ENCODE assay signal across 14 mouse cellular contexts in genomic region chr4:41556311-41556953, GRCm38 (mm10). TPM values are rescaled to one million over a fixed set of nuclear protein-coding genes. Genes with fewer than 3 reads are reported as not detected.
A peak's percentile ranks its signal among the peaks of the same experiment; 100 is the strongest.
DNase-seq lines count a peak whose midpoint lies in the region; ATAC-seq lines count a peak whose summit lies in the region.
"Had no signal": no experiment of that assay in that cellular context is flagged by ENCODE, and none has a peak within 500 bp of the region (broad histone marks: within the 10 kb centered on the region; RNA-seq: fewer than 3 reads in every experiment).

No protein-coding gene starts in this region.

- H3K9ac ChIP-seq in forebrain, embryonic 16.5 days (replicated peaks; ENCODE audit: low read depth, low read length) = no peak overlapping the region
- H3K9ac ChIP-seq in forebrain, embryonic 13.5 days = no peak overlapping the region
- no peak overlapping the region for H3K9ac ChIP-seq in hindbrain, embryonic 15.5 days
- no peak overlapping the region for H3K9ac ChIP-seq in hindbrain, embryonic 11.5 days (ENCODE audit: low read depth, low read length)
- H3K9ac ChIP-seq in neural tube, embryonic 13.5 days = 0 out of 2 replicates have a peak overlapping the region, but pooled peaks have one; percentile 17
- no peak overlapping the region for H3K9ac ChIP-seq in midbrain, embryonic 16.5 days (ENCODE audit: low read depth, low read length)
- H3K9ac ChIP-seq: liver, embryonic 12.5 days had no signal

- H3K4me3 ChIP-seq in forebrain, embryonic 16.5 days (replicated peaks; ENCODE audit: low read length) = no peak overlapping the region
- H3K4me3 ChIP-seq in forebrain, embryonic 13.5 days = no peak overlapping the region
- H3K4me3 ChIP-seq in hindbrain, embryonic 15.5 days = no peak overlapping the region
- no peak overlapping the region for H3K4me3 ChIP-seq in hindbrain, embryonic 11.5 days (ENCODE audit: low read depth, low read length)
- no peak overlapping the region for H3K4me3 ChIP-seq in neural tube, embryonic 13.5 days
- no peak overlapping the region for H3K4me3 ChIP-seq in midbrain, embryonic 16.5 days (ENCODE audit: low read depth, low read length)
- H3K4me3 ChIP-seq: liver, embryonic 12.5 days had no signal

- peak; percentile 29; the same call in 1 of the 2 replicates for ATAC-seq in forebrain, embryonic 16.5 days
- ATAC-seq in forebrain, embryonic 13.5 days = no peak
- ATAC-seq in hindbrain, embryonic 15.5 days (ENCODE audit: low FRiP score, low read depth) = peak; percentile 21; the same call in 1 of the 2 replicates
- ATAC-seq in hindbrain, embryonic 11.5 days (ENCODE audit: low FRiP score) = no peak
- no peak for ATAC-seq in neural tube, embryonic 13.5 days (ENCODE audit: low read depth)
- peak; percentile 77 for ATAC-seq in midbrain, embryonic 16.5 days
- ATAC-seq: liver, embryonic 12.5 days had no signal

- no peak overlapping the region for H3K4me2 ChIP-seq in forebrain, embryonic 16.5 days (ENCODE audit: low read length)
- no peak overlapping the region for H3K4me2 ChIP-seq in forebrain, embryonic 13.5 days
- no peak overlapping the region for H3K4me2 ChIP-seq in hindbrain, embryonic 15.5 days
- no peak overlapping the region for H3K4me2 ChIP-seq in hindbrain, embryonic 11.5 days (replicated peaks; ENCODE audit: low read depth, low read length)
- no peak overlapping the region for H3K4me2 ChIP-seq in neural tube, embryonic 13.5 days
- no peak overlapping the region for H3K4me2 ChIP-seq in midbrain, embryonic 16.5 days (ENCODE audit: low read length)
- H3K4me2 ChIP-seq: liver, embryonic 12.5 days had no signal

- DNase-seq in hindbrain, embryonic 11.5 days (ENCODE audit: low spot score) = no peak
- DNase-seq in neural tube, embryonic 10.5 days (ENCODE audit: extremely low spot score, low spot score) = no peak
- no peak for DNase-seq in urinary bladder, postnatal 25 days (ENCODE audit: low spot score)
- DNase-seq: adrenal gland, postnatal 14 days; cerebellum, adult 9-10 months; heart, adult 18-20 months; lung, postnatal 14 days; right cerebral cortex, postnatal 14 days had no signal

- 61% methylated on average over 5 of the region's 5 CpGs for WGBS in forebrain, embryonic 16.5 days
- WGBS in forebrain, embryonic 13.5 days = 65% methylated on average over 5 of the region's 5 CpGs
- 42% methylated on average over 5 of the region's 5 CpGs for WGBS in hindbrain, embryonic 15.5 days
- WGBS in hindbrain, embryonic 11.5 days = 45% methylated on average over 5 of the region's 5 CpGs
- 44% methylated on average over 5 of the region's 5 CpGs for WGBS in neural tube, embryonic 13.5 days
- 45% methylated on average over 5 of the region's 5 CpGs for WGBS in midbrain, embryonic 16.5 days

- no peak overlapping the region for H3K27ac ChIP-seq in forebrain, embryonic 16.5 days (ENCODE audit: low read length)
- H3K27ac ChIP-seq in forebrain, embryonic 13.5 days = no peak overlapping the region
- H3K27ac ChIP-seq in hindbrain, embryonic 15.5 days (replicated peaks) = no peak overlapping the region; the same call in 1 of the 2 replicates
- H3K27ac ChIP-seq in hindbrain, embryonic 11.5 days (ENCODE audit: low read depth, low read length) = no peak overlapping the region
- H3K27ac ChIP-seq in neural tube, embryonic 13.5 days (replicated peaks) = peak overlapping the region; percentile 33
- H3K27ac ChIP-seq in midbrain, embryonic 16.5 days (ENCODE audit: low read length) = peak overlapping the region; percentile 40
- H3K27ac ChIP-seq: liver, embryonic 12.5 days had no signal

- H3K27me3 ChIP-seq in forebrain, embryonic 16.5 days (replicated peaks; ENCODE audit: control insufficient read depth, insufficient read depth, low read length) = no peaks in the 10 kb centered on the region
- no peaks in the 10 kb centered on the region for H3K27me3 ChIP-seq in forebrain, embryonic 13.5 days
- H3K27me3 ChIP-seq in hindbrain, embryonic 15.5 days = no peaks in the 10 kb centered on the region
- no peaks in the 10 kb centered on the region for H3K27me3 ChIP-seq in hindbrain, embryonic 11.5 days (ENCODE audit: control insufficient read depth, insufficient read depth, low read length)
- no peaks in the 10 kb centered on the region for H3K27me3 ChIP-seq in neural tube, embryonic 13.5 days
- H3K27me3 ChIP-seq in midbrain, embryonic 16.5 days (ENCODE audit: control insufficient read depth, insufficient read depth, low read depth, low read length) = no peaks in the 10 kb centered on the region
- H3K27me3 ChIP-seq: liver, embryonic 12.5 days had no signal

- no peaks in the 10 kb centered on the region for H3K9me3 ChIP-seq in forebrain, embryonic 16.5 days (ENCODE audit: control insufficient read depth, low read length)
- no peaks in the 10 kb centered on the region for H3K9me3 ChIP-seq in forebrain, embryonic 13.5 days (replicated peaks)
- no peaks in the 10 kb centered on the region for H3K9me3 ChIP-seq in hindbrain, embryonic 15.5 days
- H3K9me3 ChIP-seq in hindbrain, embryonic 11.5 days (ENCODE audit: control insufficient read depth, low read length) = no peaks in the 10 kb centered on the region
- no peaks in the 10 kb centered on the region for H3K9me3 ChIP-seq in neural tube, embryonic 13.5 days
- H3K9me3 ChIP-seq in midbrain, embryonic 16.5 days (replicated peaks; ENCODE audit: control insufficient read depth, low read length, poor library complexity, severe bottlenecking) = no peaks in the 10 kb centered on the region
- H3K9me3 ChIP-seq: liver, embryonic 12.5 days had no signal

- H3K4me1 ChIP-seq in forebrain, embryonic 16.5 days (replicated peaks; ENCODE audit: control insufficient read depth, insufficient read depth, low read length) = peaks cover 17% of the 10 kb centered on the region
- peaks cover 19% of the 10 kb centered on the region for H3K4me1 ChIP-seq in forebrain, embryonic 13.5 days
- H3K4me1 ChIP-seq in hindbrain, embryonic 15.5 days (replicated peaks) = peaks cover 28% of the 10 kb centered on the region
- H3K4me1 ChIP-seq in hindbrain, embryonic 11.5 days (replicated peaks; ENCODE audit: control insufficient read depth, insufficient read depth, low read length) = no peaks in the 10 kb centered on the region
- peaks cover 57% of the 10 kb centered on the region for H3K4me1 ChIP-seq in neural tube, embryonic 13.5 days (replicated peaks)
- H3K4me1 ChIP-seq in midbrain, embryonic 16.5 days (ENCODE audit: control insufficient read depth, insufficient read depth, low read length) = peaks cover 14% of the 10 kb centered on the region

- no peaks in the 10 kb centered on the region for H3K36me3 ChIP-seq in forebrain, embryonic 16.5 days (ENCODE audit: control insufficient read depth, insufficient read depth)
- no peaks in the 10 kb centered on the region for H3K36me3 ChIP-seq in forebrain, embryonic 13.5 days (ENCODE audit: poor library complexity, severe bottlenecking)
- no peaks in the 10 kb centered on the region for H3K36me3 ChIP-seq in hindbrain, embryonic 15.5 days
- no peaks in the 10 kb centered on the region for H3K36me3 ChIP-seq in hindbrain, embryonic 11.5 days (ENCODE audit: control insufficient read depth, insufficient read depth, low read length)
- H3K36me3 ChIP-seq in neural tube, embryonic 13.5 days = no peaks in the 10 kb centered on the region
- H3K36me3 ChIP-seq in midbrain, embryonic 16.5 days (ENCODE audit: control insufficient read depth, insufficient read depth, low read length) = no peaks in the 10 kb centered on the region
- H3K36me3 ChIP-seq: liver, embryonic 12.5 days had no signal

RNA-seq across cellular contexts. Expression of gene Fam219a, which starts 12.9 kb away (rescaled TPM):
- 13.7 and 14.2 TPM in 2 replicates for polyA plus RNA-seq in forebrain, embryonic 16.5 days (2015; fragmentation: Nextera tagmentation; extraction: Ambion mirVana)
- 8.0 and 10.8 TPM in 2 replicates for polyA plus RNA-seq in forebrain, embryonic 13.5 days (2015; fragmentation: Nextera tagmentation; extraction: Ambion mirVana)
- polyA plus RNA-seq in hindbrain, embryonic 15.5 days (2015; fragmentation: Nextera tagmentation; extraction: Ambion mirVana) = 17.6 and 19.0 TPM in 2 replicates
- 11.8 and 17.6 TPM in 2 replicates for polyA plus RNA-seq in hindbrain, embryonic 11.5 days (2014; fragmentation: Nextera tagmentation; extraction: Ambion mirVana)
- 14.7 and 18.8 TPM in 2 replicates for polyA plus RNA-seq in neural tube, embryonic 13.5 days (2015; fragmentation: Nextera tagmentation; extraction: Ambion mirVana)
- polyA plus RNA-seq in midbrain, embryonic 16.5 days (2015; fragmentation: Nextera tagmentation; extraction: Ambion mirVana) = 16.4 and 21.7 TPM in 2 replicates

RNA-seq across cellular contexts. Expression of gene Dnaic1, which starts 13.1 kb away (rescaled TPM):
- polyA plus RNA-seq in forebrain, embryonic 16.5 days (2015; fragmentation: Nextera tagmentation; extraction: Ambion mirVana) = 1.2 and 1.7 TPM in 2 replicates
- 1.0 and 2.2 TPM in 2 replicates for polyA plus RNA-seq in forebrain, embryonic 13.5 days (2015; fragmentation: Nextera tagmentation; extraction: Ambion mirVana)
- 2.0 and 2.6 TPM in 2 replicates for polyA plus RNA-seq in hindbrain, embryonic 15.5 days (2015; fragmentation: Nextera tagmentation; extraction: Ambion mirVana)
- 2.9 and 3.2 TPM in 2 replicates for polyA plus RNA-seq in hindbrain, embryonic 11.5 days (2014; fragmentation: Nextera tagmentation; extraction: Ambion mirVana)
- polyA plus RNA-seq in neural tube, embryonic 13.5 days (2015; fragmentation: Nextera tagmentation; extraction: Ambion mirVana) = 0.87 and 1.0 TPM in 2 replicates
- polyA plus RNA-seq in midbrain, embryonic 16.5 days (2015; fragmentation: Nextera tagmentation; extraction: Ambion mirVana) = 1.4 and 2.6 TPM in 2 replicates

RNA-seq across cellular contexts. Expression of gene 1110017D15Rik, which starts 39.3 kb away (rescaled TPM):
- 8.8 and 11.1 TPM in 2 replicates for polyA plus RNA-seq in forebrain, embryonic 16.5 days (2015; fragmentation: Nextera tagmentation; extraction: Ambion mirVana)
- 9.1 and 14.3 TPM in 2 replicates for polyA plus RNA-seq in forebrain, embryonic 13.5 days (2015; fragmentation: Nextera tagmentation; extraction: Ambion mirVana)
- polyA plus RNA-seq in hindbrain, embryonic 15.5 days (2015; fragmentation: Nextera tagmentation; extraction: Ambion mirVana) = 17.0 and 19.3 TPM in 2 replicates
- polyA plus RNA-seq in hindbrain, embryonic 11.5 days (2014; fragmentation: Nextera tagmentation; extraction: Ambion mirVana) = 12.7 and 14.3 TPM in 2 replicates
- 6.8 and 8.7 TPM in 2 replicates for polyA plus RNA-seq in neural tube, embryonic 13.5 days (2015; fragmentation: Nextera tagmentation; extraction: Ambion mirVana)
- polyA plus RNA-seq in midbrain, embryonic 16.5 days (2015; fragmentation: Nextera tagmentation; extraction: Ambion mirVana) = 15.1 and 18.5 TPM in 2 replicates
- polyA plus RNA-seq: liver, embryonic 12.5 days had no signal

RNA-seq across cellular contexts. Expression of gene AI464131, which starts 53.6 kb away (rescaled TPM):
- 2.8 and 3.4 TPM in 2 replicates for polyA plus RNA-seq in forebrain, embryonic 16.5 days (2015; fragmentation: Nextera tagmentation; extraction: Ambion mirVana)
- 3.0 and 3.1 TPM in 2 replicates for polyA plus RNA-seq in forebrain, embryonic 13.5 days (2015; fragmentation: Nextera tagmentation; extraction: Ambion mirVana)
- 11.2 and 14.0 TPM in 2 replicates for polyA plus RNA-seq in hindbrain, embryonic 15.5 days (2015; fragmentation: Nextera tagmentation; extraction: Ambion mirVana)
- 8.3 and 10.9 TPM in 2 replicates for polyA plus RNA-seq in hindbrain, embryonic 11.5 days (2014; fragmentation: Nextera tagmentation; extraction: Ambion mirVana)
- polyA plus RNA-seq in neural tube, embryonic 13.5 days (2015; fragmentation: Nextera tagmentation; extraction: Ambion mirVana) = 5.7 and 6.5 TPM in 2 replicates
- 7.4 and 11.6 TPM in 2 replicates for polyA plus RNA-seq in midbrain, embryonic 16.5 days (2015; fragmentation: Nextera tagmentation; extraction: Ambion mirVana)

Comparison
In these comparisons a context has a peak if more than half of its experiments do, and no peak if none do; other contexts are left out.
1. ATAC-seq: peak in forebrain, embryonic 16.5 days (single experiment), hindbrain, embryonic 15.5 days (single experiment) and midbrain, embryonic 16.5 days (single experiment); none in forebrain, embryonic 13.5 days (single experiment), hindbrain, embryonic 11.5 days (single experiment) and neural tube, embryonic 13.5 days (single experiment).
2. H3K27ac ChIP-seq: peak in neural tube, embryonic 13.5 days (single experiment) and midbrain, embryonic 16.5 days (single experiment); none in forebrain, embryonic 16.5 days (single experiment), forebrain, embryonic 13.5 days (single experiment), hindbrain, embryonic 15.5 days (single experiment) and hindbrain, embryonic 11.5 days (single experiment).